Mouse (Mus musculus): ENCODE measurements around the gene Tulp2. TPM values are rescaled to one million over a fixed set of nuclear protein-coding genes. Genes with fewer than 3 reads are reported as not detected.

Tulp2 gene
- under 1 TPM in 1 of 2 experiments, not detected in 1; 0.30 TPM for total RNA-seq (2021)
- long read RNA-seq, experiment 1, result 0 reads
- long read RNA-seq, experiment 2, result 0 reads

DNA sequence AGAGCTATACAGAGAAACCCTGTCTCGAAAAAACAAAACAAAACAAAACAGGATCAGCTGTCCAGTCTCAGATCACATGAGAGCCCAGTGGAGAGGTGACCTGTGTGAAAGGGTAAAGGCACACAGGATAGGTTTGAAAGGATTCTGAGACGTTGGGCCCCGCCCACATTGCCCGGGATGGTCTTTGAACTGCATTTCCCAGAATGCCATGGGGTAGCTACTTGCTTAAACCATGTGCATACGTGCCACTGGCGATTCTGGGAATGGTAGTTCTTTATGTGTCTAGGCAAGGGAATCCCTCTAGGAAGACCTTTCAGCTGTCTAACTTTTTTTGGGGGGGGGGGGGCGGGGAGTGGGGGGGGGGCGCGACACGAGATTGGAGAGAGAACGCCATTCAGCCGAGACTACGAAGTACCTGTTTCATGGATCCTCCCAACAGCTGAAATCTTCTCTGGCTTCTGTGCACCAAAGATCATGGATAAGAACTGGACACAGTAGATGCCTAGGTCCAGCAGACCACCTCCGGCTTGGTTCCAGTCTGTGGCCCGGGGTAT, at the start of gene Tulp2:
Gene Tulp2, plus strand, starts transcription at position 504 of the 554 bp plus-strand sequence.
- TF ChIP-seq CTCF (IDR thresholded peaks at IDR 0.05), result no peak
- Histone ChIP-seq H3K27ac (no peak within 1 kb of the TSS), H3K4me3 (no peak within 1 kb of the TSS)
- peak; percentile 64 for DNase-seq (ENCODE audit: extremely low spot score in 1 of 2, low spot score in 2 of 2)
- intact Hi-C loops (cut with DNase I), result no loop called here

DNA sequence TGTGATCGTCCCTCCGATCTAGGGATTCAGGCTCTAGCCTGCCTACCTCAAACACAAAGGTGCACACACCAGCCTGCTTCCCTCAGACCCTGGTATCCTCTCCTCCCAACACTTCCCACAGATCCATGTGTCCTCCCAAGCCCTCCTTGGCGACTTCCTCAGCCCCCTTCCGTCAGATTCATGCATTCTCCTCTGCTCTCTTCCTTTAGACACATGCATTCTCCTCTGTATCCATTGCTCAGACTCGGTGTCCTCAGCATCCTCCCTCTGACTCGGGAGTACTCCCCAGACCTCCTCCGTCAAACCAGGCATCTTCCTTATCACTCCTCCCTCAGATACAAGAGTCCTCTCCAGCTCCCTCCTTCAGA, 47.9 kb upstream of the Tulp2 start:
- peak overlapping the region; percentile 74 for H3K27ac ChIP-seq
- no peak for TF ChIP-seq CTCF (IDR thresholded peaks at IDR 0.05)
- intact Hi-C loops (cut with DNase I), result no loop called here
- H3K4me3 ChIP-seq, result peak overlapping the region; percentile 89
- no peak for DNase-seq (ENCODE audit: extremely low spot score in 1 of 2, low spot score in 2 of 2)

GRCm38 (mm10) chr7:45434203-45435015, 47.3 kb upstream of the Tulp2 start, which contains the start of gene Gys1:
TSS of gene Gys1 (plus strand) at chr7:45434844.
- intact Hi-C loops (cut with DNase I), result no loop called here
- peak; percentile 84 for TF ChIP-seq CTCF (IDR thresholded peaks at IDR 0.05)
- peak within 1 kb of the TSS; percentile 89 for H3K4me3 ChIP-seq
- H3K27ac ChIP-seq, result peak within 1 kb of the TSS; percentile 74
- DNase-seq (ENCODE audit: extremely low spot score in 1 of 2, low spot score in 2 of 2), result peak; percentile 100

DNA sequence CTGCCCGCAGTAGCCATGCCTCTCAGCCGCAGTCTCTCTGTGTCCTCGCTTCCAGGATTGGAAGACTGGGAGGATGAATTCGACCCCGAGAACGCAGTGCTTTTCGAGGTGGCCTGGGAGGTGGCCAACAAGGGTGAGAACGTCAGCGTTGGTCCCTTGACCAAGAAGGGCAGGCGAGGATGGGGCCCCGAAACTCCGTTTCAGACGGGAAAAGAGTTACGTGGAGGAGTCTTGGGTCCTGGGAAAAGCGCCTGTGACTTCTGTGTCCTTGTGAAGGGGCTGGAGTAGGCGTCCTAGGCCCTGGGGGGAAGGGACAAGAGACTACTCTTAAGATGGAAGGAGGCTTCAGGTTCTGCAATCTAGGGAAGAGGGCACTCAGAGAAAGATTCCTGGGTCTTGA, 46.6 kb upstream of the Tulp2 start:
- TF ChIP-seq CTCF (IDR thresholded peaks at IDR 0.05), result no peak
- Histone ChIP-seq H3K4me3 (peak overlapping the region; percentile 65), H3K27ac (peak overlapping the region; percentile 74)
- no peak for DNase-seq (ENCODE audit: extremely low spot score in 1 of 2, low spot score in 2 of 2)
- intact Hi-C loops (cut with DNase I), result no loop called here

DNA sequence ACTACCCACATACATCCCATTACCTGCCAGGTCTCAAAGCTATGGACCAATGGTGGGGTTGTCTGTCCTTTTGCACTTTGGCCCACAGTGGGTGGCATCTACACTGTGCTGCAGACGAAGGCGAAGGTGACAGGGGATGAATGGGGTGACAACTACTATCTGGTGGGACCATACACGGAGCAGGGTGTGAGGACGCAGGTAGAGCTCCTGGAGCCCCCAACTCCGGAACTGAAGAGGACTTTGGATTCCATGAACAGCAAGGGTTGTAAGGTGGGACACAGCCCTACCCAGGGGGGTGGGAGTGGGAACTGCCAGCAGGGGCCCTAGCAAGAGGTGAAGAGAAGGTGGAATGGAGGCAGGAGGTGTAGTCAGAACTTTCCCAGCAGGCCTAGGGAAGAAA, 45.2 kb upstream of the Tulp2 start:
- Histone ChIP-seq H3K27ac (no peak overlapping the region), H3K4me3 (no peak overlapping the region)
- intact Hi-C loops (cut with DNase I), result no loop called here
- no peak for DNase-seq (ENCODE audit: extremely low spot score in 1 of 2, low spot score in 2 of 2)
- no peak for TF ChIP-seq CTCF (IDR thresholded peaks at IDR 0.05)

DNA sequence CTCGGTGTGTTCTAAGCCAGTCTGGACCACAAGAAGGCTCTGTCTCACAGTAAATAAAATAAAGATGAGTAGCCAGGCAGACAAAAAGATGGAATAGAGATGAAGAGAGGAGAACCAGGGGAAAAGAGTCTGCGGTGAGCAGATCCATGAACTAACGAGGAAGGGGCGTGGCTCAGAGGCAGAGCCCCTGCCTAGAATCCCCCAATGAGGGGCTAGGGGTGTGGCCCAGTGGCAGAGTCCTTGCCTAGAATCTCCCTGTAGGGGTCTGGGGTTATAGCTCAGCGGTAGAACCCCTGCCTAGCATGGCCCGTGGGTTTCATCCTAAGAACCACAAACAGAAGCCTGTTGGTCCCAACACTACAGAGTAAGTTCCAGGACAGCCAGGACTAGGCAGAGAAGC, 44.6 kb upstream of the Tulp2 start:
- intact Hi-C loops (cut with DNase I), result no loop called here
- TF ChIP-seq CTCF (IDR thresholded peaks at IDR 0.05), result no peak
- no peak overlapping the region for H3K27ac ChIP-seq
- H3K4me3 ChIP-seq, result no peak overlapping the region
- no peak for DNase-seq (ENCODE audit: extremely low spot score in 1 of 2, low spot score in 2 of 2)

DNA sequence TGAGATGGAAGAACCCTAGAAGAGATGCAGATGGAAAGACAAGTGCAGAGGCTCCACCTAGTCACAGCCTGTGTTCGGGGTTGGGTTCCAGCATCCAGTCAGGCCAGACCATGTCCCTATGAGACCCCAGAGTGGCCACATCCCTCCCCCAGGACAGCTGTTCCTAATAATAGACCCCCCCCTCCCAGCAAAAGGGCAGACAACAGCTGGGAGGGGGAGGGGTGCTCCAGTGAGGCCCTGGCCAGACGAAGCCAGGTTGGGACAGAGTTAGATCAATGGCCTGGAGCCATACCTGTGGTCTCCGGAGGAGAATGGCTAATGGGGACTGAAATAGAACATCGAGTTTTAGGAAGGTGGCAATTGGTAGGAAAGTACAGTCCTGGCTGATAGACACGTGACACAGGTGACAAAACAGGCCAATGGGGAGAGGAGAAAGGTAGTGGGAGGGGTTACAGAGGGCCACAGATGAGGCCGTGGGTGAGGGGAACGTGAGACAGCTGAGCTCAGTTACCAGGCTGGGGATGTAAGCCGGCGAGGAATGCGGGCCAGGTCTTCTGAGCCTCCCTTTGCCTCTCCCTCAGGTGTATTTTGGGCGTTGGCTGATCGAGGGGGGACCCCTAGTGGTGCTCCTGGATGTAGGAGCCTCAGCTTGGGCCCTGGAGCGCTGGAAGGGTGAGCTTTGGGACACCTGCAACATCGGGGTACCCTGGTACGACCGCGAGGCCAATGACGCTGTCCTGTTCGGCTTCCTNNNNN, 44.0 kb upstream of the Tulp2 start, which contains the start of gene Ruvbl2:
Gene Ruvbl2, minus strand, starts transcription at position 576 of the 756 bp plus-strand sequence.
- DNase-seq (ENCODE audit: extremely low spot score in 1 of 2, low spot score in 2 of 2), result no peak
- Histone ChIP-seq H3K27ac (no peak within 1 kb of the TSS), H3K4me3 (peak within 1 kb of the TSS; percentile 14; the same call in 1 of the 2 replicates)
- intact Hi-C loops (cut with DNase I), result no loop called here
- TF ChIP-seq CTCF (IDR thresholded peaks at IDR 0.05), result peak; percentile 32

GRCm38 (mm10) chr7:45443526-45444420, 37.9 kb upstream of the Tulp2 start:
- no peak for TF ChIP-seq CTCF (IDR thresholded peaks at IDR 0.05)
- intact Hi-C loops (cut with DNase I), result no loop called here
- no peak for DNase-seq (ENCODE audit: extremely low spot score in 1 of 2, low spot score in 2 of 2)
- no peak overlapping the region for H3K4me3 ChIP-seq
- H3K27ac ChIP-seq, result no peak overlapping the region

GRCm38 (mm10) chr7:45446589-45446988, 35.1 kb upstream of the Tulp2 start:
- intact Hi-C loops (cut with DNase I), result no loop called here

DNA sequence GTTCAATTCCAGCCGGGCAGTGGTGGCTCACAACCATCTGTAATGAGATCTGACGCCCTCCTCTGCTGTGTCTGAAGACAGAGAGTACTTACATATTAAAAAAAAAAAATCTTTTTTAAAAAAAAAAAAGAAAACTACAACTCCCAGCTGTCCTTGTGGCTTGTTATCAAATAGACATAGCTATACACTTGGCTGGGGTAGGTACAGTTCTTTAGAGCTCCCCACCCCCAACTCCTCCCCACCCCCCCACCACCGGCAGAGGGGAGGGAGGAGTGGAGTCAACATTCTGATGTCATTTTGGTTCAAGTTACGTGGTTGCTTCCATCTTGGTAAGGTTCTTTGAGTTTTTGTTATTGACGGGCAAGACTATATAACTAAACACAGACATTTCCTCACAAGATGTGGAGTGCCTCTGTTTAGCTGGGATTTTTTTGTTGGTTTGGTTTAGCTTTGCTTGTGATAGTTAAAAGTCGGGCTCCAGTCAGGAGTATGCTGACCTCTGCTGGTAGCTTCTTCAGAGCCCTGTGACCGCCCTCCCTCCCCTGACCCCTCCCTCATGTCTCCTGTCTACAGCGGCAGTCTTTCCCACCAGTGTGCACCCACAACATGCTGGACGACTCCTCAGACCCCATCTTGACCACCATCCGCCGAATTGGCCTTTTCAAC, 34.2 kb upstream of the Tulp2 start:
- peak; percentile 50 for TF ChIP-seq CTCF (IDR thresholded peaks at IDR 0.05)
- no peak overlapping the region for H3K4me3 ChIP-seq
- no peak for DNase-seq (ENCODE audit: extremely low spot score in 1 of 2, low spot score in 2 of 2)
- H3K27ac ChIP-seq, result no peak overlapping the region
- intact Hi-C loops (cut with DNase I), result no loop called here

More at GRCm38 (mm10) chr7:45446589-45446988, 35.1 kb upstream of the Tulp2 start:
- TF ChIP-seq CTCF (IDR thresholded peaks at IDR 0.05), result no peak
- Histone ChIP-seq H3K27ac (no peak overlapping the region), H3K4me3 (no peak overlapping the region)
- DNase-seq (ENCODE audit: extremely low spot score in 1 of 2, low spot score in 2 of 2), result no peak

DNA sequence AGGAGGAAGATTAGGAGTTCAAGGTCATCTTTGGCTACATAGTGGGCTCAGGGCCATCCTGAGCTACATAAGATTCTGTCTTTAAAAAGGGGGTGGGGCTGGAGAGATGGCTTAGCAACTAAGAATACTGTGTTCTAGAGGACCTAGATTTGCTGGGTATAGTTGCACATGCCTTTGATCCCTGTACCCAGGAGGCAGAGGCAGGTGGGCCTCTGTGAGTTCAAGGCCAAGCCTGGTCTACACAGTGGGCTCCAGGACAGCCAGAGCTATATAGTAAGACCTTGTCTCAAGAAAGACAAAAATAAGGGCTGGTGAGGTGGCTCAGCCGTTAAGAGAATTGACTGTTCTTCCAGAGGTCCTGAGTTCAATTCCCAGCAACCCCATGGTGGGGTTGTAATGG, 31.7 kb upstream of the Tulp2 start:
- intact Hi-C loops (cut with DNase I), result no loop called here
- Histone ChIP-seq H3K4me3 (no peak overlapping the region), H3K27ac (no peak overlapping the region)
- no peak for TF ChIP-seq CTCF (IDR thresholded peaks at IDR 0.05)
- no peak for DNase-seq (ENCODE audit: extremely low spot score in 1 of 2, low spot score in 2 of 2)

Measured in left cerebral cortex, adult 2 months (tissue).